Mouse (Mus musculus): ENCODE results near the gene Klk12.

Gene Klk12

DNA sequence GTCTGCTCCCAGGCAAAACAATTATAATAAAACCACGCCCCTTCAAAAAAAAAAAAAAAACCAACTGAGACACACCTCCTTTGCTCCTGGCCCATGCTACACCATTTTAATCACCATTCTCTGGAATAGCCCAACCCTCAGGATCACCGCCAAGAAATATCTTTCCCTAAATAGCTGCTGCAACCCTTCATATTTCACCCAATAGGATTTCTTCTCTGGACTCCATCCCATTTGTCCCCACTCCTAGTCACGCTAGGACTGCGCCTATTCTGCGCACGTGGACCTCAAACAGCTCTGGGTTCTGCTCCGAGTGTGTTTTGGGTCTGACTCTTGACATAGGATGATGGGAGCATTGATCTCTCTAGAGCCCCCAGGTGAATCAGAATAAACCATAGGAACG is 27.7 kb downstream of the Klk12 start:
- no peak for DNase-seq (ENCODE audit: low read depth, low spot score)

DNA sequence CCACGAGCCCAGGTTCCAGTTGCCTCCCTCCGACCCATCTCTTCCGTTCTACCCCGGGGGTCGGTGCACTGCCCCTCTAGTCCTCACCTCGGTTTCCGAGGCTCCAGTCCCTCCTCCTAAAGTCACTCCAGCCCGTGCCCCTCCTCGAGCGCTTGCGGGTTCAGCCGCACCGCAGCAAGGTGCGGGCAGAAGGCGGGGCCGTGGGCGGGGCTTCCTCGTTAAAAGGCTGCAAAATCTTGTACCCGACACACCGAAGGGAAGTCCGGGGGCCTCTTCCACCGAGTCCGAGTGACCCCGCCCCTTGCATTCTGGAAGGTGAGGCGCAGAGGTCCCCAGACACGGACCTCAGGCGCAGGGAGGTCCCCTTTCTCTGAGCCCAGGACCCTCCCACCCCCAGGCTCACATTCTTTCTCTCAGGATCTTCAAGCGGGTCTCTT is 28.7 kb downstream of the Klk12 start, which contains the start of gene Klk8:
Gene Klk8, plus strand, starts transcription at position 245 of the 437 bp plus-strand sequence.
- no peak for DNase-seq (ENCODE audit: low read depth, low spot score)

DNA sequence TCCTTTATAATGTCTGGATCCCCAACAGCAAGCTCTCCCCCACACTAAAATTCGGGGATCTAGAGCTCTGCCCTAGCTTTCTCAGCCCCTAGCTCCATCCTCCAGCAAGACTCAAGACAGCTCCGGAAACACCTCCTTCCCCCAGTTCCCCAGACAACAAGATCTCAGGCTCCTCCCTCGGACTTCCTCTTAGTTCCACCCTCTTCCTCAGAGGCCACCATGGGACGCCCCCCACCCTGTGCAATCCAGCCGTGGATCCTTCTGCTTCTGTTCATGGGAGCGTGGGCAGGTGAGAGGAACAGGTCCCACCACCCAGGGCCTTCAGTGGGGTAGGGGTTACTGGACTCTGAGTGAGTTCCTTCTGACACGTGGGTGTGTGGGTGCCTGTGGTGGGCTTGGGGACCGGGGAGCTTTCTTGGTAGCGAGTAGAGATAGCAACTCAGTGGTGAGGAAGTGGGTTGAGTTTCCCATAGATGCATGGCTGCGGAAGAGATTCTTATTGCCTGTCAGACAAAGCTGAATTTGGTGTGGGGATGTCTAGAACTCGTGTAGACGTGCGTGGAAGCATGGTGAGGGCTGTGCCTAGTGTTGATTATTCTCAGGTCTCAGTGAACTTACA is 29.3 kb downstream of the Klk12 start:
- DNase-seq (ENCODE audit: low read depth, low spot score) = no peak

DNA sequence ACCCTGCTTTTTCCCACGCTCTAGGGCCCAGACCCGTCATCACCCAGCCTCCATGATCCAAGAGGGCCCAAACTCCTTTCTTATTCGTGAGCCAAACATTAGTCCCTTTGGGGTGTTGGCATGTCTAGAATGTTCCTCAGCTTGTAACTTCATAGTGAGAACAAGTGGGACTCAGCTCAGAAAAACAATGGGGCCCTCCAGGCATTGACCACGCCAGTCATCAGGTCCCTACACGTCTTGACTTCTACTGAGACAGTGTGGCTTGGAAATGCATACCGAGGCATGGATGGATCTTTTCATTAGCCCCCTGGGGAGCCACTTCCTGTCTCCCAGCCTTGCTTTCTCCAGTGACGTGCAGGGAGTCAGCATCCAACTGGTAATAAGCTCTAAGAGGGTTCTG is 31.2 kb downstream of the Klk12 start:
- DNase-seq (ENCODE audit: low read depth, low spot score) = no peak

DNA sequence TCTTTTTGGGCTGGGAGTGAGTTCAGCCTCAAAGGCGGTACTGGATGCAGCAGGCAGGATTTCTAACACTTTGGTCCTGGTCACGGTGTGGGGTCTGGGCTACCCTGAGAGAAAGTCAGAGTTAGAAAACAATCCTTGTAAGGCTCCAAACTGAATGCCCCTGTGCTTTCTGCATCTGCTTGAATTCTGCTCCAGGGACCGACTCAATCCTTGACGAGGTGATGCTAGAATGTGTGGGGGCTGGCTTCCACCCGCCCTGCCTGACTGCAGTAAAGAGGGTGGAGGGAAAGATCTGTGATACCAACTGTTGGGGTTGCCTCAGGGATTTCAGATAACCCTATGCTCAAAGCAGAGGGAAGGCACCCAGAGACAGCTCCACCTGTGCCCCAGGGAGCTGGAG is 42.3 kb downstream of the Klk12 start, which contains the start of gene Klk7:
Gene Klk7, plus strand, starts transcription at position 301 of the 400 bp plus-strand sequence.
- DNase-seq (ENCODE audit: low read depth, low spot score) = no peak

DNA sequence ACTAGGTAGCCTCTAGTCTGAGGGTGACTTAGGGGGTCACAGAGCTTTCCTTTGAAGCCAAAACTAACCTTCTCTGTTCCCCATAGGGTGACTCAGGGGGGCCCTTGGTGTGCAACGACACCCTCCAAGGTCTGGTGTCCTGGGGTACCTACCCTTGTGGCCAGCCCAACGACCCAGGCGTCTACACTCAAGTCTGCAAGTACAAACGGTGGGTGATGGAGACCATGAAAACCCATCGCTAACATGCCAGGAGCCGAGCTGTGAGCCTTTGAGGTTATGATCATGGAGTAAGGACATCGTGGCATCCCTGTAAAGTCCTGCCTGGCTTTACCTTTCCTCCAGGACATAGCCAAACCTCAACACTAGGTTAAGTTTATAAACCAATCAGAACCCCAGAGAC is 46.5 kb downstream of the Klk12 start:
- DNase-seq (ENCODE audit: low read depth, low spot score) = no peak

DNA sequence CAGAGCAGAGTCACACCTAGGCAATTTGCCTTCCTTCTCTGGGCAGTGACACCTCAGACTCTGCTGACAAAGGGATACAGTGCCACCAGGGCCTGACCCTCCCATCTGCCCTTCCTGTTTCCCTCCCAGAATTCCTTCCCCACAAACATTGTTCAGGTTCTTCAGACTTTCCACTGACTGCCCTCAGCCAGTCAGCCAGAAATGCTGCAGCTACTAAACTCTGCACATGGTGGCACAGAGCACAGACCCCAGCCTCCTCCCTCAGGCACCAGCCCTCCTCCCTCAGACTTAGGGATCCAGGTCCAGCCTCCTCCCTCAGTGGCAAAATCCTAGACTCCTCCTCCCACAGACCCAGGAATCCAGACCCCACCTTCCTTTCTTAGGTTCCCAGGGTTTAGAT is 48.0 kb downstream of the Klk12 start:
- no peak for DNase-seq (ENCODE audit: low read depth, low spot score)

DNA sequence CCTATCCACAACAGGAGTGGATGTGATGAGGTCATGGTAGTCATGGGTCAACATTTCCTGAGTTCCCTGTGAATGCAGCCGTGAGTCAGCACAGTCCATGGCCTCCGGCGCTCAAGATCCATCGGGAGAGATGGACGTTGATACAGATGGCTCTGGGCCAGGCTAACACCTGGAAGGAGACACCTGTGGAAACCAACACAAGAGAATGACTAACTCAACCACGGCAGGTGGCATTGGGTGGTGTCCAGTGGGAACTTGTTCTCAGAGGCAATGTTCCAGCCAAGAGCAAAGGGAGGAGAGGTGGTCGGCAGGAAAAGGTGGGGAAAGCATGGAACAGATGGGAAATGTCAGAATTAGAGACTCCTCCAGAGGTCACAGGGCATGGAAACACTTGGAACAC is 52.9 kb downstream of the Klk12 start:
- DNase-seq (ENCODE audit: low read depth, low spot score) = no peak
